Mouse (Mus musculus) midbrain, embryonic 11.5 days (tissue): ENCODE measurements around the gene Gm49369. TPM values are rescaled to one million over a fixed set of nuclear protein-coding genes. Genes with fewer than 3 reads are reported as not detected.

Source experiments
- ATAC-seq: fragments of 200-750 bp; cut with Nextera tagmentation; 2 replicates; pipeline ENCODE4 v1.8.0; 2017; ENCODE audit warnings: moderate TSS enrichment, moderate library complexity; ENCODE audit not compliant: low FRiP score
- DNase-seq: peaks from one replicate; pipeline ENCODE4 v3.0.0; 2015; ENCODE audit warnings: low spot score; ENCODE audit errors: missing footprints
- H3K27ac ChIP-seq: fragments of 300-500 bp; sonication (generic); 2 replicates; pipeline ENCODE4 v1.5.1; 2014; ENCODE audit warnings: low read depth, low read length
- H3K27me3 ChIP-seq: fragments of 300-500 bp; sonication (generic); 2 replicates; pipeline ENCODE4 v1.6.1; 2014; ENCODE audit warnings: mild to moderate bottlenecking, low read length, moderate library complexity, mixed read lengths; ENCODE audit not compliant: control insufficient read depth, insufficient read depth
- H3K36me3 ChIP-seq: fragments of 300-500 bp; sonication (generic); 2 replicates; pipeline ENCODE4 v1.6.1; 2014; ENCODE audit warnings: mild to moderate bottlenecking, low read length, moderate library complexity, mixed read lengths; ENCODE audit not compliant: control insufficient read depth, insufficient read depth
- H3K4me1 ChIP-seq: fragments of 300-500 bp; sonication (generic); 2 replicates; pipeline ENCODE4 v1.6.1; 2014; ENCODE audit warnings: low read length; ENCODE audit not compliant: control insufficient read depth, insufficient read depth
- H3K4me2 ChIP-seq: fragments of 300-500 bp; sonication (generic); 2 replicates; pipeline ENCODE4 v1.6.1; 2014; ENCODE audit warnings: mild to moderate bottlenecking, moderate library complexity
- H3K4me3 ChIP-seq: fragments of 300-500 bp; sonication (generic); 2 replicates; pipeline ENCODE4 v1.5.1; 2014; ENCODE audit warnings: low read depth, low read length
- H3K9ac ChIP-seq: fragments of 300-500 bp; sonication (generic); 2 replicates; pipeline ENCODE4 v1.6.1; 2014; ENCODE audit warnings: low read length
- H3K9me3 ChIP-seq: fragments of 300-500 bp; sonication (generic); 2 replicates; pipeline ENCODE4 v1.6.1; 2016; ENCODE audit warnings: low read length; ENCODE audit not compliant: control insufficient read depth
- whole genome bisulfite sequencing: fragments of 180-500 bp; shearing (Covaris S2); extraction: QIAGEN DNeasy Blood & Tissue Kit; methylation state at CpG from one replicate; pipeline ENCODE4 v1.1.7; 2014; 5-methylcytosine and 5-hydroxymethylcytosine counted together
- polyA plus RNA-seq: library from polyadenylated mRNA; unstranded; fragments of >200 nt; fragmentation: Nextera tagmentation; extraction: Ambion mirVana; gene quantifications from 2 replicates; pipeline ENCODE4 v1.2.1, GENCODE M21; 2014

Gene Gm49369
- polyA plus RNA-seq, 1 experiment from 2014 or later: 0.93 TPM

- DNase-seq (no peak), ATAC-seq (no peak)
- WGBS: 56% methylated on average over 7 of the region's 7 CpGs
- Histone ChIP-seq H3K9me3 (no peaks in the 10 kb centered on the region; the same call in 1 of the 2 replicates), H3K4me3 (no peak overlapping the region), H3K9ac (no peak overlapping the region), H3K36me3 (no peaks in the 10 kb centered on the region), H3K4me2 (no peak overlapping the region), H3K27ac (no peak overlapping the region), H3K27me3 (no peaks in the 10 kb centered on the region), H3K4me1 (no peaks in the 10 kb centered on the region)
Observed at GRCm38 (mm10) chr7:142400112-142400749, 17.8 kb upstream of the Gm49369 start.

DNA sequence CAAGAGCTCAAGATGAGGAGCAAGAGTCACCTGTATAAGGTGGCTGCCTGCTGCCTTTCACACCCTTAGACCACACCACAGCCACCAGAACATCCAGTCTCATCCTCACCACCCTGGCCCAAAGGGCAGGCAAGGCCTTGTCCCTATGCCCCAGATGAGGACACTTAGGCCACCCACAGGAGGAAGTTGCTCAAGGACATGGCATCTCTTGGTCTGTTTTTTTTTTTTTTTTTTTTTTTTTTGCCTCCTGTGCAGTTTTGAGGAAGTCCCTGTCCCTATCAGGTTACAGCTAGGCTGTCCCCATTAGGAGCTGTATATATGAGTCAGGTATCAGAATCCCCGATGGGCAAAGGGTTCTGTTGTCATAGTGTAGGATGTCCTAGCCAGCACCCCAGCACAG, 16.8 kb upstream of the Gm49369 start:
- DNase-seq (no peak), ATAC-seq (no peak)
- H3K27ac ChIP-seq: no peak overlapping the region
- WGBS: 79% methylated on average over 1 of the region's 1 CpGs
- H3K36me3 ChIP-seq: no peaks in the 10 kb centered on the region
- H3K4me1 ChIP-seq: no peaks in the 10 kb centered on the region
- H3K27me3 ChIP-seq: no peaks in the 10 kb centered on the region
- no peaks in the 10 kb centered on the region for H3K9me3 ChIP-seq
- H3K4me2 ChIP-seq: no peak overlapping the region
- no peak overlapping the region for H3K4me3 ChIP-seq
- H3K9ac ChIP-seq: no peak overlapping the region

- Histone ChIP-seq H3K4me1 (no peaks in the 10 kb centered on the region), H3K9ac (no peak overlapping the region), H3K36me3 (no peaks in the 10 kb centered on the region), H3K4me3 (no peak overlapping the region), H3K4me2 (no peak overlapping the region), H3K27me3 (no peaks in the 10 kb centered on the region), H3K9me3 (no peaks in the 10 kb centered on the region), H3K27ac (no peak overlapping the region)
- DNase-seq: no peak
- ATAC-seq: no peak
- 67% methylated on average over 2 of the region's 2 CpGs for WGBS
Observed at GRCm38 (mm10) chr7:142398052-142398451, 15.6 kb upstream of the Gm49369 start.

DNA sequence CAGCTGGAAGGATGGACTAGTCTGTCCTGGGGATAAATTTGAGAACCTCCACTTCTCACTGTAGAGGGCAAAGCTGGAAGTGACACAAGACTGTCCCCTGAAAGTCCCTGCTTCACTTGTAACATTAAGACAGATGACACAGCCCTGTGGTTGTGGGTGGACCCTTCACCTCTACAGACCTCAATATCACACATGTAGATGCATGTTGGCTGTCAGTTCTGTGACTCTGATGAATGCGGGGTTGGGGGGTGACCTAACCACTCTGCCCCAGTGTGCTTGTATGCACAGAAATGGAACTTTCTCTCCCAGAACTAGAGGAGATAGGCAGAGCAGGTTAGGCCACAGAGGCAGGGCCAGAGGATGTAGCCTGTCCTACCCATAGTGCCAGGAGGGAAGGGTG, 14.1 kb upstream of the Gm49369 start:
- WGBS: 95% methylated on average over 1 of the region's 1 CpGs
- Histone ChIP-seq H3K4me1 (no peaks in the 10 kb centered on the region), H3K9ac (no peak overlapping the region), H3K27ac (no peak overlapping the region), H3K27me3 (no peaks in the 10 kb centered on the region), H3K36me3 (no peaks in the 10 kb centered on the region), H3K4me3 (no peak overlapping the region), H3K4me2 (no peak overlapping the region), H3K9me3 (no peaks in the 10 kb centered on the region)
- no peak for DNase-seq
- no peak for ATAC-seq

- Histone ChIP-seq H3K36me3 (no peaks in the 10 kb centered on the region), H3K9ac (no peak overlapping the region), H3K4me2 (no peak overlapping the region), H3K27me3 (no peaks in the 10 kb centered on the region), H3K9me3 (no peaks in the 10 kb centered on the region), H3K4me3 (no peak overlapping the region), H3K27ac (no peak overlapping the region), H3K4me1 (no peaks in the 10 kb centered on the region)
- 88% methylated on average over 4 of the region's 4 CpGs for WGBS
- ATAC-seq (no peak), DNase-seq (no peak)
Observed at GRCm38 (mm10) chr7:142395472-142395871, 13.0 kb upstream of the Gm49369 start.

DNA sequence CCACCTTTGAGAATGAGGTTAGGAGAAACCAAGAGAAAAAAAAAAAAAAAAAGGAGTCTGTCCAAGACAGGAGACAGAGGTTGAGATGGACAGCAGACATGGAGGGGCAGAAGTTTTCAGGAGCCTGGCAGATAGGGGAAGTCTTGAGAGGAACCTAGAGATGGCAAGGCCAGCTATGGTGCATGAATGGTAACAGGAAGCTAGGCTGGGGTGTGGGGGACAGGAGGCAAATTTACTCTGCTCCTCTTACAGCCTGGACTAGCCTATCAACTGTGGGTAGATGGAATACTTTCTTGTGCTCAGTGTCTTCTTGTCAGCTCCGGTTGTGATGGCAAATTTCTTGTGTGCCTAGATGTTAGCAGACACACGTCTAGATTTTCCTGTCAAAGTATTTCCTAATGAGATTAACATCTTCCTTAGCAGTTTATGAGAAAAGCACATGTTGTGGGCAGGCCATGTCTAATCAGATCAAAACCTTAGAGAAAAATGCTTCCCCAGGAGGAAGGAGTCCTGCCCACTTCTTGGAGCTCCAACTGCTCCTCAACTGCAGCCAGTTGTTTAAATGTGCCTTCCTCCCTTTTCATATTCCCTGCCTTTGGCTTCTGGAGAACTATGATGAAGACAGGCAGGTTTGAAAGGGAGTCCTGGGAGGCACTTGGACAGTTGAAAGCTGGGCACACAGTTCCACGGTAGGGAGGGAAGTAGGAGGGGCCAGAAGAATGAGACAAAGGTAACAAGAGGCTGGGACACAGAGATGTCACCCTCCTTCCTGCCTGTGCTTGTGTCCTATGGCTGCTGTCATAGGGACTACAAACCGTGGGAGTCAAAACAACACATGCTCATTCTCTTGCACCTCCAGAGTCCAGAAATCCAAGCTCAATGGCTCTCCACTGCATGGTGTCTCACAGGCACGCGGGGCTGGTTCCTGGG, 12.1 kb upstream of the Gm49369 start:
- H3K9ac ChIP-seq: no peak overlapping the region
- no peaks in the 10 kb centered on the region for H3K9me3 ChIP-seq
- DNase-seq (no peak), ATAC-seq (no peak)
- no peaks in the 10 kb centered on the region for H3K36me3 ChIP-seq
- H3K27me3 ChIP-seq: no peaks in the 10 kb centered on the region
- H3K4me2 ChIP-seq: no peak overlapping the region
- H3K27ac ChIP-seq: no peak overlapping the region
- WGBS: 77% methylated on average over 6 of the region's 6 CpGs
- H3K4me1 ChIP-seq: no peaks in the 10 kb centered on the region
- H3K4me3 ChIP-seq: no peak overlapping the region

- Histone ChIP-seq H3K4me2 (no peak overlapping the region), H3K36me3 (no peaks in the 10 kb centered on the region), H3K27me3 (no peaks in the 10 kb centered on the region), H3K4me1 (no peaks in the 10 kb centered on the region), H3K27ac (no peak overlapping the region), H3K9ac (no peak overlapping the region), H3K4me3 (no peak overlapping the region), H3K9me3 (no peaks in the 10 kb centered on the region)
- 28% methylated on average over 4 of the region's 4 CpGs for WGBS
- DNase-seq (no peak), ATAC-seq (no peak)
Observed at GRCm38 (mm10) chr7:142393191-142393590, 10.7 kb upstream of the Gm49369 start.

DNA sequence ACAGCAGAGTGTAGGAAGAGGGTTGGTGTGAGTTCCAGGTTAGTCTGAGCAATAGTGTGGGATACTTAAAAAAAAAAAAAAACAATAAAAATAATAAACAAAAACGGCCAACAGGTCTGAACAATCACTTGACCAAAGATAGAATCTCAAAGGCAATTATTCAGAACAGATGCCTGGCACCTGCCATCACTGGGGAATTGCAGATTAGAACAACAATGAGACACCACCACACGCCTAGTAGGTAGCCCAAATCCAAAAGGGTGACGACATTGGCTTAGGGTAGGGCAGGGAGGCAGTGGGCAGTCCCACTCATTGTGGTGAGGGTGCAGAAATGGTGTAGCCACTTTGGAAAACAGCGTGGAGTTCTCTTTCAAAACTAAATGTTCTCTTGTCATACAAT, 9.1 kb upstream of the Gm49369 start:
- no peaks in the 10 kb centered on the region for H3K9me3 ChIP-seq
- no peak for ATAC-seq
- H3K36me3 ChIP-seq: no peaks in the 10 kb centered on the region
- no peak overlapping the region for H3K27ac ChIP-seq
- no peak overlapping the region for H3K9ac ChIP-seq
- H3K27me3 ChIP-seq: no peaks in the 10 kb centered on the region
- peaks cover 6% of the 10 kb centered on the region for H3K4me1 ChIP-seq
- no peak for DNase-seq
- H3K4me3 ChIP-seq: no peak overlapping the region
- 72% methylated on average over 4 of the region's 4 CpGs for WGBS
- no peak overlapping the region for H3K4me2 ChIP-seq

DNA sequence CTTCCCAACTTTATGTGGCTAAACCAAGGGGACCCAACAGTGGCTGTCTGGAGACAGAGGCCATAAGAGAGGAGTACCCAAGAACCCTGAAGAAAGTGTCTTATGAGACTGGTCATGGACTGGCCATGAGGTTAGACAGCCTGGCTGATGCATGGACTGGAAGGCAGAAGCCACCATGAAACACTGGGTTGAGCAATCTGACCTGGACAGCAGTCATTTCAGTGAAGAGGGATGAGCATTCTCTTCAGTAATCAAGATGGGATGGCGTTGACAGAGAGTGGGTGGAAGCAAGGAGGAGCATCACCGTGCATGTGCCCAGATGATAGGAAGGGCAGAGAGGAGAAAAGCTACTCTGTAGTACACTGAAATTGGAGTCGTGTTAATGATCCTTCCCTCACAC, 8.6 kb upstream of the Gm49369 start:
- DNase-seq: no peak
- no peak for ATAC-seq
- no peaks in the 10 kb centered on the region for H3K36me3 ChIP-seq
- H3K27ac ChIP-seq: no peak overlapping the region
- no peak overlapping the region for H3K9ac ChIP-seq
- no peaks in the 10 kb centered on the region for H3K9me3 ChIP-seq
- H3K4me2 ChIP-seq: no peak overlapping the region
- 80% methylated on average over 3 of the region's 3 CpGs for WGBS
- H3K27me3 ChIP-seq: no peaks in the 10 kb centered on the region
- peaks cover 8% of the 10 kb centered on the region for H3K4me1 ChIP-seq
- H3K4me3 ChIP-seq: no peak overlapping the region
